Mouse (Mus musculus): ENCODE data around the gene Ly6g6c. TPM values are rescaled to one million over a fixed set of nuclear protein-coding genes. Genes with fewer than 3 reads are reported as not detected.

Gene Ly6g6c
- polyA plus RNA-seq, 1 experiment from 2014 or later: 0.16 TPM

- H3K9ac ChIP-seq (ENCODE audit: low read length): no peak overlapping the region
- H3K4me3 ChIP-seq (ENCODE audit: low read depth, low read length): peak overlapping the region; percentile 71; the same call in 1 of the 2 replicates
- H3K4me1 ChIP-seq (ENCODE audit: control insufficient read depth, insufficient read depth, low read length): peaks cover 28% of the 10 kb centered on the region
- ATAC-seq (ENCODE audit: insufficient number of reproducible peaks, low FRiP score, low TSS enrichment, low read depth) (no peak), DNase-seq (ENCODE audit: low spot score) (no peak)
- peaks cover 10% of the 10 kb centered on the region for H3K36me3 ChIP-seq (ENCODE audit: control insufficient read depth, insufficient read depth, low read length)
- no peaks in the 10 kb centered on the region for H3K9me3 ChIP-seq (ENCODE audit: control insufficient read depth, low read length)
- peak overlapping the region; percentile 87; the same call in 1 of the 2 replicates for H3K27ac ChIP-seq (replicated peaks; ENCODE audit: low read depth, low read length)
- H3K27me3 ChIP-seq (ENCODE audit: control insufficient read depth, insufficient read depth, low read length): no peaks in the 10 kb centered on the region
- WGBS: 73% methylated on average over 5 of the region's 5 CpGs
- H3K4me2 ChIP-seq (ENCODE audit: low read depth, severe bottlenecking): no peak overlapping the region
Measured at GRCm38 (mm10) chr17:35048932-35049440, 16.2 kb upstream of the Ly6g6c start.

- H3K27me3 ChIP-seq (ENCODE audit: control insufficient read depth, insufficient read depth, low read length): no peaks in the 10 kb centered on the region
- peaks cover 28% of the 10 kb centered on the region for H3K4me1 ChIP-seq (ENCODE audit: control insufficient read depth, insufficient read depth, low read length)
- H3K4me3 ChIP-seq (ENCODE audit: low read depth, low read length): peak within 1 kb of the TSS; percentile 71
- H3K9me3 ChIP-seq (ENCODE audit: control insufficient read depth, low read length): no peaks in the 10 kb centered on the region
- H3K27ac ChIP-seq (replicated peaks; ENCODE audit: low read depth, low read length): peak within 1 kb of the TSS; percentile 87
- H3K4me2 ChIP-seq (ENCODE audit: low read depth, severe bottlenecking): peak within 1 kb of the TSS; percentile 76
- WGBS: 2% methylated on average over 11 of the region's 11 CpGs
- ATAC-seq (ENCODE audit: insufficient number of reproducible peaks, low FRiP score, low TSS enrichment, low read depth): peak; percentile 10; the same call in 1 of the 2 replicates
- DNase-seq (ENCODE audit: low spot score): peak; percentile 85
- H3K9ac ChIP-seq (ENCODE audit: low read length): peak within 1 kb of the TSS; percentile 79
- peaks cover 15% of the 10 kb centered on the region for H3K36me3 ChIP-seq (ENCODE audit: control insufficient read depth, insufficient read depth, low read length)
Measured at GRCm38 (mm10) chr17:35049561-35050016, 15.6 kb upstream of the Ly6g6c start, which contains the start of gene Clic1. Gene Clic1, plus strand, starts transcription at chr17:35049966.

- no peaks in the 10 kb centered on the region for H3K9me3 ChIP-seq (ENCODE audit: control insufficient read depth, low read length)
- H3K36me3 ChIP-seq (ENCODE audit: control insufficient read depth, insufficient read depth, low read length): peaks cover 15% of the 10 kb centered on the region
- H3K4me2 ChIP-seq (ENCODE audit: low read depth, severe bottlenecking): peak overlapping the region; percentile 76
- H3K27me3 ChIP-seq (ENCODE audit: control insufficient read depth, insufficient read depth, low read length): no peaks in the 10 kb centered on the region
- peak overlapping the region; percentile 71 for H3K4me3 ChIP-seq (ENCODE audit: low read depth, low read length)
- peak; percentile 80 for DNase-seq (ENCODE audit: low spot score)
- ATAC-seq (ENCODE audit: insufficient number of reproducible peaks, low FRiP score, low TSS enrichment, low read depth): no peak
- H3K4me1 ChIP-seq (ENCODE audit: control insufficient read depth, insufficient read depth, low read length): peaks cover 28% of the 10 kb centered on the region
- H3K27ac ChIP-seq (replicated peaks; ENCODE audit: low read depth, low read length): peak overlapping the region; percentile 87
- peak overlapping the region; percentile 79 for H3K9ac ChIP-seq (ENCODE audit: low read length)
- 1% methylated on average over 27 of the region's 27 CpGs for whole genome bisulfite sequencing
Measured at GRCm38 (mm10) chr17:35050126-35050750, 14.9 kb upstream of the Ly6g6c start.

- peak; percentile 26; the same call in 1 of the 2 replicates for ATAC-seq (ENCODE audit: insufficient number of reproducible peaks, low FRiP score, low TSS enrichment, low read depth)
- Histone ChIP-seq H3K4me1 (ENCODE audit: control insufficient read depth, insufficient read depth, low read length) (peaks cover 25% of the 10 kb centered on the region), H3K9ac (ENCODE audit: low read length) (peak overlapping the region; percentile 70), H3K4me2 (ENCODE audit: low read depth, severe bottlenecking) (peak overlapping the region; percentile 76), H3K4me3 (ENCODE audit: low read depth, low read length) (peak overlapping the region; percentile 71), H3K9me3 (ENCODE audit: control insufficient read depth, low read length) (no peaks in the 10 kb centered on the region), H3K27me3 (ENCODE audit: control insufficient read depth, insufficient read depth, low read length) (no peaks in the 10 kb centered on the region), H3K27ac (replicated peaks; ENCODE audit: low read depth, low read length) (peak overlapping the region; percentile 85), H3K36me3 (ENCODE audit: control insufficient read depth, insufficient read depth, low read length) (peaks cover 19% of the 10 kb centered on the region)
- DNase-seq (ENCODE audit: low spot score): peak; percentile 59
- 4% methylated on average over 21 of the region's 21 CpGs for WGBS
Measured at GRCm38 (mm10) chr17:35051156-35052086, 13.8 kb upstream of the Ly6g6c start.

GRCm38 (mm10) chr17:35052271-35052798 is 12.9 kb upstream of the Ly6g6c start:
- Histone ChIP-seq H3K27ac (replicated peaks; ENCODE audit: low read depth, low read length) (peak overlapping the region; percentile 85; the same call in 1 of the 2 replicates), H3K9ac (ENCODE audit: low read length) (peak overlapping the region; percentile 70; the same call in 1 of the 2 replicates), H3K4me3 (ENCODE audit: low read depth, low read length) (peak overlapping the region; percentile 71; the same call in 1 of the 2 replicates), H3K27me3 (ENCODE audit: control insufficient read depth, insufficient read depth, low read length) (no peaks in the 10 kb centered on the region), H3K9me3 (ENCODE audit: control insufficient read depth, low read length) (no peaks in the 10 kb centered on the region), H3K36me3 (ENCODE audit: control insufficient read depth, insufficient read depth, low read length) (peaks cover 19% of the 10 kb centered on the region), H3K4me1 (ENCODE audit: control insufficient read depth, insufficient read depth, low read length) (peaks cover 25% of the 10 kb centered on the region), H3K4me2 (ENCODE audit: low read depth, severe bottlenecking) (peak overlapping the region; percentile 76)
- ATAC-seq (ENCODE audit: insufficient number of reproducible peaks, low FRiP score, low TSS enrichment, low read depth) (no peak), DNase-seq (ENCODE audit: low spot score) (no peak)
- WGBS: 88% methylated on average over 12 of the region's 12 CpGs

- H3K4me3 ChIP-seq (ENCODE audit: low read depth, low read length): no peak overlapping the region
- ATAC-seq (ENCODE audit: insufficient number of reproducible peaks, low FRiP score, low TSS enrichment, low read depth) (no peak), DNase-seq (ENCODE audit: low spot score) (no peak)
- 88% methylated on average over 7 of the region's 7 CpGs for WGBS
- no peak overlapping the region for H3K4me2 ChIP-seq (ENCODE audit: low read depth, severe bottlenecking)
- H3K4me1 ChIP-seq (ENCODE audit: control insufficient read depth, insufficient read depth, low read length): peaks cover 15% of the 10 kb centered on the region
- no peak overlapping the region for H3K9ac ChIP-seq (ENCODE audit: low read length)
- H3K27ac ChIP-seq (replicated peaks; ENCODE audit: low read depth, low read length): no peak overlapping the region
- peaks cover 21% of the 10 kb centered on the region for H3K36me3 ChIP-seq (ENCODE audit: control insufficient read depth, insufficient read depth, low read length)
- no peaks in the 10 kb centered on the region for H3K27me3 ChIP-seq (ENCODE audit: control insufficient read depth, insufficient read depth, low read length)
- no peaks in the 10 kb centered on the region for H3K9me3 ChIP-seq (ENCODE audit: control insufficient read depth, low read length)
Measured at GRCm38 (mm10) chr17:35055691-35056495, 9.3 kb upstream of the Ly6g6c start.

GRCm38 (mm10) chr17:35057090-35057489 is 8.1 kb upstream of the Ly6g6c start:
- Histone ChIP-seq H3K27me3 (ENCODE audit: control insufficient read depth, insufficient read depth, low read length) (no peaks in the 10 kb centered on the region), H3K4me3 (ENCODE audit: low read depth, low read length) (no peak overlapping the region)
- ATAC-seq (ENCODE audit: insufficient number of reproducible peaks, low FRiP score, low TSS enrichment, low read depth): no peak

More at GRCm38 (mm10) chr17:35057090-35057489, 8.1 kb upstream of the Ly6g6c start:
- H3K9me3 ChIP-seq (ENCODE audit: control insufficient read depth, low read length): no peaks in the 10 kb centered on the region
- 81% methylated on average over 3 of the region's 3 CpGs for WGBS
- H3K36me3 ChIP-seq (ENCODE audit: control insufficient read depth, insufficient read depth, low read length): peaks cover 30% of the 10 kb centered on the region
- no peak for DNase-seq (ENCODE audit: low spot score)
- H3K4me2 ChIP-seq (ENCODE audit: low read depth, severe bottlenecking): no peak overlapping the region
- peaks cover 9% of the 10 kb centered on the region for H3K4me1 ChIP-seq (ENCODE audit: control insufficient read depth, insufficient read depth, low read length)
- no peak overlapping the region for H3K27ac ChIP-seq (replicated peaks; ENCODE audit: low read depth, low read length)
- no peak overlapping the region for H3K9ac ChIP-seq (ENCODE audit: low read length)

Data from limb, embryonic 11.5 days (tissue).